Mouse (Mus musculus): ENCODE measurements around the gene Gstm3.

DNA sequence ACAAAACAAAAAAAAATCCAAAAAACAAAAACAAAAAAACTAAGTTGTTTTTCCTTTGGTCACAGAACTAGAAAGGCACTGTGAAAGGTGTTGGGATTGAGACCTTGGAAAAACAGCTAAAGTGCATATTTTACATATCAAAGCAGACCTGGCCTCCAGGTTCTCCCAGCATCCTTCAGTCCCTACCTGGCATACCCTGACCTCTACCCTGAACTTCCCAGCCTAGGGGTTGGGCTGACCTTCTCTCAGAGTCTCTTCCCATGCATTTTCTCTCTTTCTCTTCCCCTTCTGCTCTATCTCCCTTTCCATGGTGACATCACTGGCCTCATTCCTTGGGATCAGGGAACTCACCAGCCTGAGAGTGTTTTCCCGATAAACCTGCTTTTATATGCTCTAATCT, 3.5 kb downstream of the Gstm3 start:
- TF ChIP-seq CTCF (IDR thresholded peaks at IDR 0.05; ENCODE audit: control insufficient read depth, insufficient read depth, insufficient read length) (no peak), MYOG (IDR thresholded peaks at IDR 0.05; ENCODE audit: control insufficient read depth, extremely low read depth, insufficient read length) (no peak)

All from C2C12 (cell line).